Mouse (Mus musculus): ENCODE results near the gene Mcf2l.

The Mcf2l gene

GRCm38 (mm10) chr8:13063112-13063511, 189.5 kb downstream of the Mcf2l start:
- DNase-seq (ENCODE audit: extremely low read depth, low read depth): no peak

All from MEL-GATA-1-ER (cell line).